Mouse (Mus musculus): Measurements from ENCODE around the gene Gnai1.

DNA sequence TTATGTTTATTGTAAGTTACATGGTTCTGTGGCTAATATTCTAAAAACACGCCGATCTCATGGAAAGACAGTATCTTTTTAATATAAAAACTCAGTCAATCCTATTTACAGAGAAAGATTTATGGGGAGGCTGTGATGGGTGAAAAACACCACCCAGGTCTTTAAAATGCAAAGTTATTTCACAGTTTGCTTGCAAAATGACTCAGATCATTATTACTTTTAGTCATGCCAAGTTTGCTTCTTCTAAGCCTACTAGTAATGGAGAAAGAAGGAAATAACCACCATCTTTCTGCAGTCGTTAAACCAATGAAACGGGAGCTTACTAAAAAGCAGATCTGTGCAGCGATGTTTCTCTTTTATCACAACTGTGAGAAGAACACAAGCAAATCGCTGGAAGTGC lies 1.4 kb downstream of the Gnai1 start:
- TF ChIP-seq CTCF (IDR thresholded peaks at IDR 0.05; ENCODE audit: extremely low read depth, insufficient read length, insufficient replicate concordance, low read depth, low read length) = no peak
- no peak for TF ChIP-seq POLR2A (IDR thresholded peaks at IDR 0.05; ENCODE audit: low read depth, low read length)
